Mouse (Mus musculus) myocyte (in vitro differentiated cells): ENCODE results near the gene Alkbh3.

Source experiments
- MYOG ChIP-seq, 3 experiments: IDR thresholded peaks; one replicate each; pipeline ENCODE4 v1.6.1; 2011; ENCODE audit warnings: control low read depth in 2 of 3, low read depth in 2 of 3, mild to moderate bottlenecking in 2 of 3; ENCODE audit not compliant: insufficient read length in 2 of 3, control insufficient read depth in 1 of 3, insufficient read depth in 1 of 3
- POLR2A ChIP-seq: IDR thresholded peaks from one replicate; pipeline ENCODE4 v1.6.1; 2011; ENCODE audit warnings: low read depth, mild to moderate bottlenecking, control low read depth, moderate library complexity; ENCODE audit not compliant: insufficient read length
- POLR2AphosphoS2 ChIP-seq: IDR thresholded peaks from one replicate; pipeline ENCODE4 v1.6.1; 2011; ENCODE audit warnings: low read depth, control low read depth; ENCODE audit not compliant: insufficient read length
- USF1 ChIP-seq: IDR thresholded peaks from one replicate; pipeline ENCODE4 v1.6.1; 2011; ENCODE audit warnings: low read depth, mild to moderate bottlenecking, control low read depth, moderate library complexity

- TF ChIP-seq POLR2AphosphoS2 (no peak), POLR2A (no peak), MYOG (IDR thresholded peaks at IDR 0.05; ENCODE audit: control insufficient read depth in 1 of 3, insufficient read depth in 1 of 3, insufficient read length in 2 of 3, low read depth in 2 of 3) (no peak), USF1 (no peak)
These were observed 33.1 kb upstream of the Alkbh3 start for GRCm38 (mm10) chr2:94043662-94044061.
